Mouse (Mus musculus) stomach, postnatal 0 days (tissue): ENCODE measurements around the gene Tpi1.

Source experiments
- CTCF ChIP-seq: IDR thresholded peaks from 2 replicates; pipeline ENCODE4 v1.5.1; 2016; ENCODE audit warnings: antibody characterized with exemption, low read depth, mild to moderate bottlenecking, moderate library complexity
- EP300 ChIP-seq: optimal IDR thresholded peaks from 2 replicates; pipeline ENCODE3; 2016; ENCODE audit warnings: antibody characterized with exemption

GRCm38 (mm10) chr6:124858561-124859318 lies 44.6 kb upstream of the Tpi1 start:
- TF ChIP-seq CTCF: no peak
- TF ChIP-seq EP300: no peak
